Mouse (Mus musculus) olfactory bulb, adult 2 months (tissue): Measurements from ENCODE around the gene Snapc2.

Experiments
- CTCF ChIP-seq: fragments of 200-500 bp; IDR thresholded peaks from 2 replicates; pipeline ENCODE4 v1.5.1; 2012; ENCODE audit warnings: low read depth, mild to moderate bottlenecking, low read length, moderate library complexity; ENCODE audit not compliant: insufficient read depth
- POLR2A ChIP-seq: fragments of 200-500 bp; IDR thresholded peaks from 2 replicates; pipeline ENCODE4 v1.6.1; 2012; ENCODE audit warnings: mild to moderate bottlenecking, low read depth, low read length, moderate library complexity; ENCODE audit not compliant: insufficient read depth

- TF ChIP-seq CTCF, result no peak
- peak; percentile 53 for TF ChIP-seq POLR2A
Measured at GRCm38 (mm10) chr8:4252934-4253841, at the start of gene Snapc2.
